8 mouse cellular contexts compared by ENCODE assay signal in the genomic region with DNA sequence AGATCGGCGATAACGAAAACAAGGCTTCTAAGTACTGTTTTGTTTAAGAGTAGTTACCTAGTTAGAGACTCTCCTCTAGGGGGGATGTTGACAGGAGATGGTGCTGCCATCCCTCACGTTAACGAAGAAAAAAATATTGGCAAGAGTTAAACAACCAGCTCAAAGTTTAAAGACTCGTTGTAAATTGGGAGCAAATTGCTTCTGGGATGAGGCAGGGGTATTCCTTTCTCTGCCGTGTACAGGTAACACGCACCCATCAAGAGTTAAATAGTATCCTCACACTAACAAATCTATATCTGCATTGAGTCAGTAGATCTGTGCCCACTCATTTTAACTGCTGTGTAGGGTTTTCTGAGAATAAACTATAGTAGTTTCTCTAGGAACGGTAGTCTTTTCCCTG. TPM values are rescaled to one million over a fixed set of nuclear protein-coding genes. Genes with fewer than 3 reads are reported as not detected.
DNase-seq lines count a peak whose midpoint lies in the region; ATAC-seq and TF ChIP-seq lines count a peak whose summit lies in the region.

No protein-coding gene starts in this region.

- DNase-seq in heart, adult 18-20 months, result no peak
- DNase-seq in CH12.LX (ENCODE audit: extremely low read depth), result no peak
- no peak for DNase-seq in cerebellum, adult 9-10 months
- no peak for DNase-seq in left cerebral cortex, postnatal 36 days (ENCODE audit: low spot score in 2 of 2)

- peaks cover 29% of the 10 kb centered on the region for H3K36me3 ChIP-seq in heart, embryonic 12.5 days
- H3K36me3 ChIP-seq in CH12.LX (replicated peaks in 1 of 2; ENCODE audit: control insufficient read depth in 1 of 2, insufficient read depth in 1 of 2, low read length in 1 of 2), result peaks cover 26 to 35% of the 10 kb centered on the region in 2 experiments
- peaks cover 28% of the 10 kb centered on the region for H3K36me3 ChIP-seq in forebrain, embryonic 15.5 days
- H3K36me3 ChIP-seq in liver, embryonic 15.5 days (replicated peaks), result peaks cover 31% of the 10 kb centered on the region

- no peak for TF ChIP-seq RAD21 in CH12.LX (IDR thresholded peaks at IDR 0.05; ENCODE audit: low read depth, low read length)

- no peak for TF ChIP-seq EP300 in CH12.LX (IDR thresholded peaks at IDR 0.05; ENCODE audit: low read length)

- dilution Hi-C loops in CH12.LX (cut with MboI; ENCODE audit: extremely low pct_ligation_motif_present, extremely low pct_unique_long_range_greater_than_20kb, low sequenced_read_pairs), result no loop called here

- H3K27ac ChIP-seq in heart, embryonic 12.5 days (ENCODE audit: poor library complexity, severe bottlenecking), result peak overlapping the region; percentile 87; the same call in 1 of the 2 replicates
- H3K27ac ChIP-seq in CH12.LX (ENCODE audit: insufficient read depth, low read depth), result peak overlapping the region; percentile 62
- peak overlapping the region; percentile 92; the same call in 1 of the 2 replicates for H3K27ac ChIP-seq in forebrain, embryonic 15.5 days (replicated peaks)
- H3K27ac ChIP-seq in liver, embryonic 15.5 days (replicated peaks), result peak overlapping the region; percentile 90

- in situ Hi-C loops in CH12.LX (cut with MboI; ENCODE audit: low pct_ligation_motif_present, low pct_unique_long_range_greater_than_20kb, low sequenced_read_pairs), result loop anchor here (10.0 kb wide), 1 partner anchor 185 kb away; a partner anchor contains a TSS

- H3K9me3 ChIP-seq in heart, embryonic 12.5 days (replicated peaks), result no peaks in the 10 kb centered on the region
- H3K9me3 ChIP-seq in CH12.LX (replicated peaks; ENCODE audit: low read length), result no peaks in the 10 kb centered on the region
- no peaks in the 10 kb centered on the region for H3K9me3 ChIP-seq in forebrain, embryonic 15.5 days
- H3K9me3 ChIP-seq in liver, embryonic 15.5 days (replicated peaks), result no peaks in the 10 kb centered on the region

- 7% methylated on average over 9 of the region's 9 CpGs for WGBS in heart, embryonic 12.5 days
- 7% methylated on average over 9 of the region's 9 CpGs for WGBS in forebrain, embryonic 15.5 days
- WGBS in liver, embryonic 15.5 days (ENCODE audit: insufficient replicate concordance), result 5% methylated on average over 9 of the region's 9 CpGs

- no peak for ATAC-seq in heart, embryonic 12.5 days (ENCODE audit: insufficient number of reproducible peaks, low FRiP score)
- no peak for ATAC-seq in forebrain, embryonic 15.5 days (replicated peaks)
- ATAC-seq in liver, embryonic 15.5 days (ENCODE audit: insufficient read depth), result no peak
- ATAC-seq in monocyte, adult 5-6 weeks (replicated peaks; ENCODE audit: insufficient number of reproducible peaks, low FRiP score, low TSS enrichment, poor library complexity, severe bottlenecking), result no peak

- no peaks in the 10 kb centered on the region for H3K27me3 ChIP-seq in heart, embryonic 12.5 days (replicated peaks)
- no peaks in the 10 kb centered on the region for H3K27me3 ChIP-seq in CH12.LX (replicated peaks)
- no peaks in the 10 kb centered on the region for H3K27me3 ChIP-seq in forebrain, embryonic 15.5 days
- H3K27me3 ChIP-seq in liver, embryonic 15.5 days, result no peaks in the 10 kb centered on the region

- peak overlapping the region; percentile 99 for H3K9ac ChIP-seq in heart, embryonic 12.5 days
- H3K9ac ChIP-seq in CH12.LX (ENCODE audit: insufficient read depth, low read depth), result peak overlapping the region; percentile 83
- H3K9ac ChIP-seq in forebrain, embryonic 15.5 days (replicated peaks), result peak overlapping the region; percentile 88
- H3K9ac ChIP-seq in liver, embryonic 15.5 days, result peak overlapping the region; percentile 87

- H3K79me2 ChIP-seq in CH12.LX (replicated peaks; ENCODE audit: control insufficient read depth, extremely low read depth, insufficient read depth, poor library complexity, severe bottlenecking), result peaks cover 28% of the 10 kb centered on the region

- H3K4me2 ChIP-seq in heart, embryonic 12.5 days, result peak overlapping the region; percentile 77
- peak overlapping the region; percentile 74 for H3K4me2 ChIP-seq in CH12.LX (ENCODE audit: insufficient read depth, low read depth, poor library complexity, severe bottlenecking)
- peak overlapping the region; percentile 77 for H3K4me2 ChIP-seq in forebrain, embryonic 15.5 days (replicated peaks)
- peak overlapping the region; percentile 75 for H3K4me2 ChIP-seq in liver, embryonic 15.5 days

- TF ChIP-seq CTCF in CH12.LX (conservative IDR thresholded peaks at IDR 0.05 in 1 of 2, IDR thresholded peaks at IDR 0.05 in 1 of 2; ENCODE audit: low read depth in 2 of 2, low read length in 2 of 2), result no peak

- no peak for TF ChIP-seq POLR2A in CH12.LX (IDR thresholded peaks at IDR 0.05; ENCODE audit: low read depth, low read length)

- peaks cover 4% of the 10 kb centered on the region for H3K4me1 ChIP-seq in heart, embryonic 12.5 days (replicated peaks)
- peaks cover 5 to 27% of the 10 kb centered on the region in 2 experiments; a peak in 3 of 4 replicates for H3K4me1 ChIP-seq in CH12.LX (ENCODE audit: control insufficient read depth in 1 of 2, insufficient read depth in 2 of 2)
- peaks cover 16% of the 10 kb centered on the region for H3K4me1 ChIP-seq in forebrain, embryonic 15.5 days
- peaks cover 20% of the 10 kb centered on the region for H3K4me1 ChIP-seq in liver, embryonic 15.5 days (replicated peaks)

- H3K4me3 ChIP-seq in heart, embryonic 12.5 days, result peak overlapping the region; percentile 99
- H3K4me3 ChIP-seq in CH12.LX (replicated peaks in 1 of 3; ENCODE audit: low read depth in 2 of 3, low read length in 2 of 3, poor library complexity in 1 of 3), result peak overlapping the region; percentile 83 to 88 (median 87)
- peak overlapping the region; percentile 91 for H3K4me3 ChIP-seq in forebrain, embryonic 15.5 days
- peak overlapping the region; percentile 100 for H3K4me3 ChIP-seq in liver, embryonic 15.5 days (replicated peaks)

- intact Hi-C loops in left cerebral cortex, postnatal 36 days (cut with DNase I), result no loop called here

TF ChIP-seq in CH12.LX, 34 proteins besides CTCF, POLR2A, EP300 and RAD21:
- TF ChIP-seq MAX (IDR thresholded peaks at IDR 0.05; ENCODE audit: low read length) (no peak), ELF1 (IDR thresholded peaks at IDR 0.05; ENCODE audit: low read depth, low read length) (no peak), TCF12 (IDR thresholded peaks at IDR 0.05; ENCODE audit: low read depth, low read length) (no peak), ZC3H11A (IDR thresholded peaks at IDR 0.05; ENCODE audit: low read depth, low read length) (no peak), MAZ (IDR thresholded peaks at IDR 0.05; ENCODE audit: low read depth, low read length) (no peak)

RNA-seq across cellular contexts. Expression of a gene that starts 3.3 kb away (rescaled TPM):
- 105 and 108 TPM in 2 replicates for polyA plus RNA-seq in heart, embryonic 12.5 days (2016; fragmentation: Nextera tagmentation; extraction: Ambion mirVana)
- total RNA-seq in heart, adult 18-20 months (2021), result 10 to 100 TPM; 20.8 to 24.0 TPM
- total RNA-seq in CH12.LX (2012; rRNA removed) (80.7 and 96.6 TPM in 2 replicates), CH12.LX (2014; rRNA removed) (132 and 140 TPM in 2 replicates)
- polyA plus RNA-seq in CH12.LX (2012; ENCODE audit: insufficient read length, low read depth), result 87.8 and 89.1 TPM in 2 replicates
- polyA plus RNA-seq in forebrain, embryonic 15.5 days (2015; fragmentation: Nextera tagmentation; extraction: Ambion mirVana), result 126 and 139 TPM in 2 replicates
- polyA plus RNA-seq in liver, embryonic 15.5 days (2015; fragmentation: Nextera tagmentation; extraction: Ambion mirVana), result 75.5 and 78.2 TPM in 2 replicates
- 53.7 to 82.1 TPM (median 65.7 TPM) in 3 replicates for total RNA-seq in monocyte, adult 5-6 weeks (2017)
- 10 to 100 TPM; 16.6 to 18.0 TPM for total RNA-seq in left cerebral cortex, postnatal 36 days (2021)

RNA-seq across cellular contexts. Expression of a gene that starts 27.4 kb away (rescaled TPM):
- polyA plus RNA-seq in heart, embryonic 12.5 days (2016; fragmentation: Nextera tagmentation; extraction: Ambion mirVana), result 468 and 489 TPM in 2 replicates
- 100 to 1,000 TPM; 913 to 962 TPM for total RNA-seq in heart, adult 18-20 months (2021)
- total RNA-seq in CH12.LX (2012; rRNA removed) (175 and 179 TPM in 2 replicates), CH12.LX (2014; rRNA removed) (427 and 467 TPM in 2 replicates)
- 145 and 163 TPM in 2 replicates for polyA plus RNA-seq in CH12.LX (2012; ENCODE audit: insufficient read length, low read depth)
- 287 and 299 TPM in 2 replicates for polyA plus RNA-seq in forebrain, embryonic 15.5 days (2015; fragmentation: Nextera tagmentation; extraction: Ambion mirVana)
- 101 and 124 TPM in 2 replicates for polyA plus RNA-seq in liver, embryonic 15.5 days (2015; fragmentation: Nextera tagmentation; extraction: Ambion mirVana)
- 91.5 to 116 TPM (median 116 TPM) in 3 replicates for total RNA-seq in monocyte, adult 5-6 weeks (2017)
- total RNA-seq in left cerebral cortex, postnatal 36 days (2021), result 100 to 1,000 TPM; 201 to 202 TPM

RNA-seq across cellular contexts. Expression of a gene that starts 28.0 kb away (rescaled TPM):
- 31.8 TPM in 2 replicates for polyA plus RNA-seq in heart, embryonic 12.5 days (2016; fragmentation: Nextera tagmentation; extraction: Ambion mirVana)
- total RNA-seq in heart, adult 18-20 months (2021), result 10 to 100 TPM; 38.5 to 44.9 TPM
- total RNA-seq in CH12.LX (2012; rRNA removed) (32.5 and 43.7 TPM in 2 replicates), CH12.LX (2014; rRNA removed) (48.8 and 66.5 TPM in 2 replicates)
- polyA plus RNA-seq in CH12.LX (2012; ENCODE audit: insufficient read length, low read depth), result 56.2 and 68.6 TPM in 2 replicates
- polyA plus RNA-seq in forebrain, embryonic 15.5 days (2015; fragmentation: Nextera tagmentation; extraction: Ambion mirVana), result 36.6 and 38.1 TPM in 2 replicates
- 12.6 and 15.2 TPM in 2 replicates for polyA plus RNA-seq in liver, embryonic 15.5 days (2015; fragmentation: Nextera tagmentation; extraction: Ambion mirVana)
- 7.0 to 12.6 TPM (median 10.5 TPM) in 3 replicates for total RNA-seq in monocyte, adult 5-6 weeks (2017)
- 10 to 100 TPM; 21.4 to 23.4 TPM for total RNA-seq in left cerebral cortex, postnatal 36 days (2021)
